Mouse (Mus musculus) lung, postnatal 0 days (tissue): ENCODE measurements at regions not wholly inside any gene's neighbourhood (a gene's known extent, or its start where the extent isn't known, plus 50 kb on each side); places are given as distances from the start of the nearest gene placed in this dataset.

Experiments used
- ATAC-seq: fragments of 200-750 bp; cut with Nextera tagmentation; 2 replicates; pipeline ENCODE4 v1.8.0; 2017; ENCODE audit warnings: moderate library complexity
- DNase-seq: peaks from one replicate; pipeline ENCODE4 v3.0.0-alpha.2; 2016; ENCODE audit warnings: low spot score
- H3K27ac ChIP-seq: fragments of 300-500 bp; sonication (generic); 2 replicates; pipeline ENCODE4 v1.5.1; 2014; ENCODE audit warnings: antibody characterized with exemption, mild to moderate bottlenecking, low read length, mixed read lengths
- H3K27me3 ChIP-seq: fragments of 300-500 bp; sonication (generic); replicated peaks from 2 replicates; pipeline ENCODE4 v1.6.1; 2014; ENCODE audit warnings: low read length, mixed read lengths; ENCODE audit not compliant: insufficient read depth
- H3K36me3 ChIP-seq: fragments of 300-500 bp; sonication (generic); 2 replicates; pipeline ENCODE4 v1.6.1; 2014; ENCODE audit warnings: low read length, mixed read lengths; ENCODE audit not compliant: insufficient read depth
- H3K4me1 ChIP-seq: fragments of 300-500 bp; sonication (generic); 2 replicates; pipeline ENCODE4 v1.6.1; 2014; ENCODE audit warnings: antibody characterized with exemption, low read depth, low read length, mixed read lengths; ENCODE audit not compliant: insufficient read depth
- H3K4me2 ChIP-seq: fragments of 300-500 bp; sonication (generic); replicated peaks from 2 replicates; pipeline ENCODE4 v1.6.1; 2014; ENCODE audit warnings: low read depth, mild to moderate bottlenecking, low read length, moderate library complexity, mixed read lengths
- H3K4me3 ChIP-seq: fragments of 300-500 bp; sonication (generic); 2 replicates; pipeline ENCODE4 v1.5.1; 2014; ENCODE audit warnings: low read depth, low read length
- H3K9ac ChIP-seq: fragments of 300-500 bp; sonication (generic); replicated peaks from 2 replicates; pipeline ENCODE4 v1.6.1; 2014; ENCODE audit warnings: low read depth, mild to moderate bottlenecking
- H3K9me3 ChIP-seq: fragments of 300-500 bp; sonication (generic); 2 replicates; pipeline ENCODE4 v1.6.1; 2016; ENCODE audit warnings: low read length, mixed read lengths
- CTCF ChIP-seq: IDR thresholded peaks from 2 replicates; pipeline ENCODE4 v1.5.1; 2016; ENCODE audit warnings: antibody characterized with exemption, mild to moderate bottlenecking
- EP300 ChIP-seq: IDR thresholded peaks from 2 replicates; pipeline ENCODE4 v1.6.1; 2016; ENCODE audit warnings: antibody characterized with exemption, mild to moderate bottlenecking, control low read depth
- WGBS: fragments of 180-500 bp; shearing (Covaris S2); extraction: QIAGEN DNeasy Blood & Tissue Kit; methylation state at CpG from one replicate; pipeline ENCODE4 v1.1.7; 2014; 5-methylcytosine and 5-hydroxymethylcytosine counted together

DNA sequence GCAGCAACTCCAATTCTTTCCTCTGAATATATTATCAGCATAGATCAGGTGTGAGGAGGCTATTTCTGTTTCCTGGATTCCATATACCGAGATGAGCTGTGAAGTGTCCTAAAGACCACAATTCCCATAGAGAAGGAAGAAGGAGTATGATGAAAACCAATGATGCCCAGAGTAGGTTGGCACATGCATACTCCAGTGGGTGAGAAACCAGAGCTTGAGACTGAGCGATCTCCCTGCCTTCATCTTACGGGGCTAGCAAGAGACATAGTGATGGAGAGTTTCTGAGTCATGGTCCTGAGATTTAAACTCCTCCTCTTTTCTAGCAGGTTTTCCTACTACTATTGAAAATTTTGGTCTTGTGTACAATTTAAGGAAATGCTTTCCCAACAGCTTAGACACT is 103.1 kb upstream of the Atp5g3 start:
- Histone ChIP-seq H3K4me1 (no peaks in the 10 kb centered on the region), H3K4me2 (no peak overlapping the region), H3K27ac (no peak overlapping the region), H3K9ac (no peak overlapping the region), H3K27me3 (no peaks in the 10 kb centered on the region), H3K9me3 (no peaks in the 10 kb centered on the region), H3K36me3 (no peaks in the 10 kb centered on the region), H3K4me3 (no peak overlapping the region)
- no peak for TF ChIP-seq CTCF
- no peak for TF ChIP-seq EP300
- 83% methylated on average over 3 of the region's 3 CpGs for WGBS
- ATAC-seq, result no peak
- no peak for DNase-seq

DNA sequence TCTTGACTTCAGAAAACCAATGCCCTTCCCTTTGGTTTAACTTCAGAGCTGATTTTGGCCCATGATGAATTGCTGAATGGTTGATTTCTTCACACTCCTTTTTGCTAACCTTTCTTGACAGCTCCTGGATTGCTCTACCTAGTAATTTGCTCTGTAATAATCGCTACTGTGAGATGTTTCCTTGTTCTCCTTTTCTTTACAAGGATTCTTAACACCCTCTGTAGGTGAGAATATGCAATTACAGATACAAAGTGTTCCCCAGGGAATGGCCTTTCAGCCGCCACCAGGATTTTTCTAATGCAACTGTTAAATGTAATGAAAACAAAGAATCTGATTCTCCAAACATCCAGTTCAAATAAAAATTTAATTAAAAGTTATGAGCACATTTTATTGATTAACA is 87.4 kb upstream of the Atp5g3 start:
- no peak for TF ChIP-seq EP300
- TF ChIP-seq CTCF, result peak; percentile 63
- DNase-seq, result peak; percentile 51
- Histone ChIP-seq H3K4me1 (no peaks in the 10 kb centered on the region), H3K4me3 (no peak overlapping the region), H3K36me3 (no peaks in the 10 kb centered on the region), H3K27ac (no peak overlapping the region), H3K9ac (no peak overlapping the region), H3K9me3 (no peaks in the 10 kb centered on the region), H3K27me3 (no peaks in the 10 kb centered on the region), H3K4me2 (no peak overlapping the region)
- 12% methylated on average over 2 of the region's 2 CpGs for WGBS
- no peak for ATAC-seq

DNA sequence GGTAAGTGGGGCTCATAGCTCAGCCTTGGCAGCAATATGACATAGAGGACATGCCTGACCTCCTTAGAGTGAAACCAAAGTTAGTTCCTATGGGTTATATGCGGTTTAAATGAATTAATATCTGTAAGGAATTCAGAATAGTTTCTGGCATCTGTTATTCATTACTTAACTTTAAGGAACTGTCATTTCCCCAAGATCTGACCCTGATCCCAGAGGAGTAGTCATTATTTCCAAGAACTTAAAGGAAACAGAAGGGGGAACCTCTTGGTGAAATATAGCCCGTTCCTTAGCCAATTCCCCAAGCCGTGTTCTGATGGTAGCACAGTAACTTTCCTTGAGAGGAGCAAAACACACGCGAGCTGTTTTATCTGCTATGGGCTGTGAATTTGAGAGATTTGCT is 85.9 kb upstream of the Atp5g3 start:
- Histone ChIP-seq H3K4me3 (no peak overlapping the region), H3K4me1 (no peaks in the 10 kb centered on the region), H3K9ac (no peak overlapping the region), H3K36me3 (no peaks in the 10 kb centered on the region), H3K27ac (no peak overlapping the region), H3K27me3 (no peaks in the 10 kb centered on the region), H3K4me2 (no peak overlapping the region), H3K9me3 (no peaks in the 10 kb centered on the region)
- no peak for DNase-seq
- WGBS, result 73% methylated on average over 5 of the region's 5 CpGs
- TF ChIP-seq CTCF (no peak), EP300 (no peak)
- ATAC-seq, result no peak

DNA sequence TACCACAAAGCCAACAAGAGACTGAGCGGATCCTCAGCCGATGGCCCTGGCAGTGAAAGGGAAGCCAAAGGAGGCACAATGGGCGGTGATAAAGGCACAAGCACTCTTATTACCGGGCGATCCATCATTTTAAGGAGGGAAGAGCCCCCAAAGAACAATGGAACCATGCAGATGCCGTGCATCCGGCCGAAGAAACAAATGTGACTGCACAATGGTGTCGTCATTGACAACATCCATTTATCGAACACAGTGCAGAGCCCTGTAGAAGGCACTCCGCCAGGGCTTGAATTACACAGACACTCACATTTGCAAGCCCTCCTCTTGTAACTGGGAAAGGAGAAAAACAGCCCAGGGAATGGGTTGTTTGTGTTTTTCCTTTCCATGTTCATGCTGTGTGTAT is 80.7 kb upstream of the Atp5g3 start:
- ATAC-seq (no peak), DNase-seq (no peak)
- TF ChIP-seq EP300 (no peak), CTCF (no peak)
- Histone ChIP-seq H3K9me3 (no peaks in the 10 kb centered on the region), H3K27me3 (no peaks in the 10 kb centered on the region), H3K4me2 (no peak overlapping the region), H3K9ac (no peak overlapping the region), H3K36me3 (no peaks in the 10 kb centered on the region), H3K4me3 (no peak overlapping the region), H3K4me1 (no peaks in the 10 kb centered on the region), H3K27ac (no peak overlapping the region)
- 76% methylated on average over 11 of the region's 11 CpGs for WGBS

DNA sequence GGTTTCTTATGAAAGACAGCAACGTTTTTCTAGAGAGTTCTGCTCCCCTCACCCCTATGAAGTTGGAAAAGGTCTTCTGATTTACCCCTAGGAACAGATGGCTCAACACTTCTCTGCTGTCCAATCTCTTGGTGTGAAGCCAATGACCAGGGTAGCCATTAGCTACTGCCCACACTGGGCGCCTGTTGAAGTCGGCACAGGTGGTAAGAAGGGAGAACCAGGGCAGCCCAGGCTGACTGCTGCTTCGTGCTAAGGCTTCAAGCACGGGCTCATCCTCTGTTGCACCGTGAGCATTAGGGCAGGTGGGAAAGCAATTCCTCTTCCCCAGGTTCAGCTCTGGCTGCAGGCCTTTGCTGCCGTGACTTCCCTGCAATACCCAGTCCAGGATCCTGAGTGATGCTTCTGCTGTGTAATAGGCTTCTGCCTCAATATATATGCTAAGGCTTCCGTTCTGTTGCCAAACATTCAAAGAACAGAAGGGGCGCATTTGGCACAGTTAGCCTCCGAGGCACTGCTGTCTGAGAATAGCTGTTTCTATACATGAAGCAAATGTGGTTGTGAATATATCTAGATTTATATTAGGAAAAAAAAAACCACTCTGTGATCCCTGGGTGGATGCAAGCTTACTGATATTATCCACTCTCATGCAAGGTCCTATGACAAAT is 76.4 kb upstream of the Atp5g3 start:
- Histone ChIP-seq H3K27me3 (no peaks in the 10 kb centered on the region), H3K4me1 (no peaks in the 10 kb centered on the region), H3K9me3 (no peaks in the 10 kb centered on the region), H3K27ac (no peak overlapping the region), H3K9ac (no peak overlapping the region), H3K4me3 (no peak overlapping the region), H3K36me3 (no peaks in the 10 kb centered on the region), H3K4me2 (no peak overlapping the region)
- 83% methylated on average over 10 of the region's 10 CpGs for WGBS
- ATAC-seq (no peak), DNase-seq (no peak)
- TF ChIP-seq EP300, result no peak
- no peak for TF ChIP-seq CTCF

DNA sequence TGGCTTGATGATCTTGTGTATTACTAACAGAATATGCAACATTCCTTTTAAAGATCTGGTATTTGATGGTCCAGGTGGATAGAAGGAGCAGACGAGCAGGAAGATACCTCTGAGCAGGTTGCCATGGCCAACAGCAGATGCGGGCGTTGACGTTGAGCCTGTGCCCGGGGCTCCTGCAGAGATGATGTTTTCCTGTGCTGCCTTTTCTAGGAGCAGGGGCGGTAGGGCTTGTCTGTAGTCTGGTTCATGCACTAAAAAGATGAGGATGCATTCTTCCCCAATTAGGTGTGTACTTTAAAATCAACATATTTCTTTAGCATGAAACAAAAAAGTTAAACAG is 74.8 kb upstream of the Atp5g3 start:
- Histone ChIP-seq H3K27me3 (no peaks in the 10 kb centered on the region), H3K4me3 (no peak overlapping the region), H3K9me3 (no peaks in the 10 kb centered on the region), H3K36me3 (no peaks in the 10 kb centered on the region), H3K27ac (no peak overlapping the region), H3K9ac (no peak overlapping the region), H3K4me1 (no peaks in the 10 kb centered on the region), H3K4me2 (no peak overlapping the region)
- WGBS, result 73% methylated on average over 6 of the region's 6 CpGs
- no peak for TF ChIP-seq CTCF
- TF ChIP-seq EP300, result no peak
- no peak for DNase-seq
- ATAC-seq, result no peak
